Mouse (Mus musculus): ENCODE measurements around the gene R3hcc1l.

DNA sequence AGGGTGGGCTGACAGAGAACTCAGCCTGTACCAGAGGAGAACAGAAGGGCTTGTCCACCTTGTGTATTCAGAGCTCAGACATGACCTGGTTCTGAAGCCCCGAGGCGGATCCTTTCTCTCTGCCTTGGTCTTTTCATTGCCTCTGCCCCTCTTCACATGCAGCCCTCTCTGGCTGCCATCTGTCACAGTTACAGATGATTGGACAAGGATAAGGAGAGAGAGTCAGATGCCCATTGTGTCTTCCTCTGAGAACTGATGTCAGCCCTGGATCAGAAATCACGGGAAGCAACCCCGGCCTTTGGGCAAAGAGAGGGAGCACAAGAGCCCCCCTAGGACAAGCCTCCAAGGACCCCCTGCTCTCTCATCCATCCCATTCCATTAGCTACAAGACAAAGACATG, 47.0 kb upstream of the R3hcc1l start:
- TF ChIP-seq CTCF (IDR thresholded peaks at IDR 0.05; ENCODE audit: control insufficient read depth, insufficient read depth, low read length): no peak
- TF ChIP-seq POLR2A (IDR thresholded peaks at IDR 0.05; ENCODE audit: borderline replicate concordance, control insufficient read depth, low read depth, low read length): no peak

Data from bone marrow, adult 2 months (tissue).